Mouse (Mus musculus) testis, adult 2 months (tissue): Measurements from ENCODE around the gene Gpr157.

Source experiments
- CTCF ChIP-seq: fragments of 200-500 bp; IDR thresholded peaks from 2 replicates; pipeline ENCODE4 v1.5.1; 2012; ENCODE audit warnings: low read depth, mild to moderate bottlenecking, inconsistent platforms, low read length, moderate library complexity; ENCODE audit not compliant: control insufficient read depth, insufficient read depth, insufficient replicate concordance
- POLR2A ChIP-seq: fragments of 200-500 bp; IDR thresholded peaks from 2 replicates; pipeline ENCODE4 v1.6.1; 2012; ENCODE audit warnings: low read depth, mild to moderate bottlenecking, inconsistent platforms, low read length, moderate library complexity; ENCODE audit not compliant: control insufficient read depth

DNA sequence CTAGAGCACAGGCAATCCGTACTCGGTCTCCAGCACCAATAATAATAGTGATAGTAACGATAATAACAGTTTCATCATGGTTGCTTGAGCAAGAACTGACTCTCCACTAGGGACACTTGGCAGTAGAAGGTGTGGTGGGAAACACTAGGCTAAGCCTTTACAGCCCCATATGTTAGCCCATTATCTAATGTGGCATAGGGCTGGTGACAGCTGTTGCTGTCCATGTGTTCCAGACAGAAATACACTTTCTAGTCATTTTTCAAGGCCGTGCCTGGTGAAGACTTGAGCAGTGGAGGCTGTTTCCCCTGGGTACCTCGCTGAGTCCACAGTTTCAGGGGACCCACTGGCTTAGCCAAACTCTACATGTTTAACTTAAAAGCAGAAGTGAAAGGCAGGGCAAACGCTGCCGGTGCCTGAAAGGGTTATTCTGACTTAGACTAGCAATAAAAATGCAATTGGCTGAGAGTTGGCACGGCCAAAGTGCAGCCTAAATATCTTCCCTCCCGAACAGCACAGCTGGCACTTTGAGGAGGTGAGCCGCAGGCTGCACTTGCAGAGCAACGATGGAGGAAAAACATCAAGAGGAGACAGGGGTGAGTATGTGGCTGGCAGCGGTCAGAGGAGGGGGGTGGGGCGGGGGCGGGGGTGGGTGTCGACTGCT, 33.1 kb downstream of the Gpr157 start:
- TF ChIP-seq POLR2A (no peak), CTCF (no peak)
